Mouse (Mus musculus): ENCODE data around the gene Rbck1. TPM values are rescaled to one million over a fixed set of nuclear protein-coding genes. Genes with fewer than 3 reads are reported as not detected.
"Not testable (repeated sequence)": the region's sequence is repeated elsewhere in the genome, so short reads cannot be mapped to it uniquely, and the experiment has no call there.

The Rbck1 gene
- polyA plus RNA-seq, 1 experiment from 2014 or later = 86.0 TPM

DNA sequence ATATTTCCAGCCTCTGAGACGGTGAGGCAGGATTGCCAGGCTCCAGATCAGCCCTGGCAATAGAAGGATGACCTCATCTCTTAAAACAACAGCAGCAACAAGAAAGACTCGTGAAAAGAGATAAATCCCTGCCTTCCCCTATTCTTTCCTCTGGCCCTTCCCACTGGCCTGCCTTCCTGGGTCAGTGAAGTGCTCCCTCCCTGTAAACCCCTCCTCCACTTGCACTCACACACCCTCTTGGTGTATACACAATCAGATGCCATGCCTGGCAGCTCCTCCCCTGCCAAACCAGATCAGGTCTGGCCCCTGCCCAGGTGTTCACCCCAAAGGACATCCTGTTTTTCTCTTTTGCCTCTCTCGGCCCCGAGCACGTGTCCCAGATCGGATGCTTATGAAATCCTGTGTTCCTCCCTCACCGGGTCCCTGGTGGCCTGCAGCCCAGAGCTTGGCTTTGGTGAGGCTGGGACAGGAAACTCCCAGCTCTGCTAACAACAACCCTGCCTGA lies 27.9 kb upstream of the Rbck1 start:
- H3K9me3 ChIP-seq = no peaks in the 10 kb centered on the region
- H3K9ac ChIP-seq = no peak overlapping the region
- H3K4me1 ChIP-seq = no peaks in the 10 kb centered on the region
- H3K4me2 ChIP-seq (replicated peaks) = no peak overlapping the region
- no peak overlapping the region for H3K4me3 ChIP-seq
- no peaks in the 10 kb centered on the region for H3K36me3 ChIP-seq
- 56% methylated on average over 7 of the region's 7 CpGs for WGBS
- no peaks in the 10 kb centered on the region for H3K27me3 ChIP-seq
- no peak for ATAC-seq (ENCODE audit: insufficient number of reproducible peaks, insufficient read depth, low FRiP score, low TSS enrichment)
- no peak overlapping the region for H3K27ac ChIP-seq

DNA sequence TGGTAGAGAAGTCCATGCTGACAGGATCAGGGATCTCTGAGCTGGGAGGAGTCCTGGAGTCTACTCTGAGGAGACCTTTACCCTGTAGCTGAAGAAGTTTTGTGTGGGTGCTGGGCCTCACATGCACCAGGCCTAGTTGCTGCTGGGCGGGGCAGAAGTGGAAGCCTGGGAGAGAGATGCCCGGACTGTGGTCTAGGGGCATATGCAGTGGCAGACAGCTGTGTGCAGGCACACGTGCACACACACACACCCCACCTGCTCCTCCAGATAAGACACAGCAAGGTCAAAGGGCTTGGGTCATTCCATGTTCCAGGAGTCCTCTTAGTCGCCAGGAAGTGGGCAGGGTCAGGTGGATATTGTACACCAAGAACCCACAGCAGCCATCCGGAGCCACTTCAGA lies 27.2 kb upstream of the Rbck1 start:
- ATAC-seq (ENCODE audit: insufficient number of reproducible peaks, insufficient read depth, low FRiP score, low TSS enrichment) = no peak
- no peak overlapping the region for H3K4me2 ChIP-seq (replicated peaks)
- no peaks in the 10 kb centered on the region for H3K36me3 ChIP-seq
- H3K27ac ChIP-seq = no peak overlapping the region
- WGBS = 72% methylated on average over 5 of the region's 5 CpGs
- H3K27me3 ChIP-seq = no peaks in the 10 kb centered on the region
- no peaks in the 10 kb centered on the region for H3K9me3 ChIP-seq
- H3K9ac ChIP-seq = no peak overlapping the region
- no peak overlapping the region for H3K4me3 ChIP-seq
- no peaks in the 10 kb centered on the region for H3K4me1 ChIP-seq

DNA sequence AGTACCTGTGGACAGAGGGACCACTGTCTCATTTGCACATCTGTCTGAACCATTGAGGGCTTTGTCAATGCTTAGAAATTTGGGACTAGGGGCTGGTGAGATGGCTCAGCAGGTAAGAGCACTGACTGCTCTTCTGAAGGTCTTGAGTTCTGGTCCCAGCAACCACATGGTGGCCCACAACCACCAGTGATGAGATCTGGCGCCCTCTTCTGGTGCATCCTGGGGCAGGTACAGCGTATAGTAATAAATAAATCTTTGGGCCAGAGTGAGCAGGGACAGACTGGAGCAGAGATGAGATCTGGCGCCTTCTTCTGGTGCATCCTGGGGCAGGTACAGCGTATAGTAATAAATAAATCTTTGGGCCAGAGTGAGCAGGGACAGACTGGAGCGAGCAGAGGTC lies 26.5 kb upstream of the Rbck1 start:
- not testable (repeated sequence) for H3K4me2 ChIP-seq (replicated peaks); H3K4me1 ChIP-seq; H3K4me3 ChIP-seq; H3K9me3 ChIP-seq; H3K27ac ChIP-seq; H3K36me3 ChIP-seq; H3K27me3 ChIP-seq; H3K9ac ChIP-seq; ATAC-seq (ENCODE audit: insufficient number of reproducible peaks, insufficient read depth, low FRiP score, low TSS enrichment)
- WGBS = 69% methylated on average over 5 of the region's 5 CpGs

DNA sequence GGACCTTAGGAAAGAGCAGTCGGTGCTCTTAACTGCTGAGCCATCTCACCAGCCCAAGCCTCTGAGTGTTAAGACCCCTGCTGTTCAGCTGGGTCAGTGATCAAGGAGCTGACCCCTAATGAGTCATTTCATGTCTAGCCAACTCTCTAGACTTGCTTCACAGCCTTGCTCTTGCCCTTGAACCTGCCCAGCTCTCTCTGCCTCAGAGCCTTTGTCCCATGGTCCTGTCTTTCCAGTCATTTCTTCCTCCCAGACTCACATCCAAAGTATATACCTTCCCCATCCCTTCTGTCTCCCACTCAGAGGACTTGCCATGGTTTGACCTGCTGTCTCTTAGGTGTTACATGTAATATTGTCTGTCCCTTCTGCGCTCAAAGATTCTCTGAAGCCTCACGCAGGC lies 24.8 kb upstream of the Rbck1 start:
- H3K36me3 ChIP-seq = no peaks in the 10 kb centered on the region

DNA sequence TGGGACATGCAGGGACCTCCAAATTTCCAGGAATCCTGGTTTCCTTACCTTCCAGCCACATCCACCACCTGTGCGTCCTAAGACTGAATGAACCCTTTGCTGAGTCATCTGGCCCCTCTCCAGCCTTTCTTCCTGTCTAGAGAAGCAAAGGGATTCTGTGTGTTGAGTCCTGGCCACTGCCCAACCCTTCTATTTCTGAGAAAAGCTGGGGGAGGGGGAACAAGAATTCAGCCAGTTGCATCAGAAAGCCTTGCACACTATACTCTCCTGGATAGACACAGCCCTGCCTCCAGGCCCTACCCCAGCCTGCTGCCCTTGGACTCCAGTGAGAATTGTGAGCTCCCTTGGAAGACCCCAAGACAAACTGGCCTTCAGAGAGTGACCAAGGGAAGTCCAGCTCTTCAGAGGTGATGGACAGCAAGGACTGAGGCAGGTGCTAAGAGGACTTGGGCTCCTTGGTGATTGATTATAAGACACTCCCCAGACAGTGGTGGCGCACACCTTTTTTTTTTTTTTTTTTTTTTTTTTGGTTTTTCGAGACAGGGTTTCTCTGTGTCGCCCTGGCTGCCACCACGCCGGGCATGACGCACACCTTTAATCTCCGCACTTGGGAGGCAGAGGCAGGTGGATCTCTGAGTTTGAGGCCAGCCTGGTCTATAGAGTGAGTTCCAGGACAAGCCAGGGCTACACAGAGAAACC lies 17.5 kb upstream of the Rbck1 start:
- Histone ChIP-seq H3K9ac (no peak overlapping the region), H3K4me2 (replicated peaks) (no peak overlapping the region), H3K9me3 (no peaks in the 10 kb centered on the region), H3K4me1 (no peaks in the 10 kb centered on the region), H3K36me3 (no peaks in the 10 kb centered on the region), H3K4me3 (no peak overlapping the region), H3K27me3 (peaks cover 6% of the 10 kb centered on the region; the same call in 1 of the 2 replicates), H3K27ac (no peak overlapping the region)
- no peak for ATAC-seq (ENCODE audit: insufficient number of reproducible peaks, insufficient read depth, low FRiP score, low TSS enrichment)
- 93% methylated on average over 8 of the region's 8 CpGs for WGBS

More for the DNA sequence above, 24.8 kb upstream of the Rbck1 start:
- Histone ChIP-seq H3K4me2 (replicated peaks) (no peak overlapping the region), H3K9ac (no peak overlapping the region), H3K4me1 (no peaks in the 10 kb centered on the region), H3K9me3 (no peaks in the 10 kb centered on the region), H3K27me3 (no peaks in the 10 kb centered on the region), H3K27ac (no peak overlapping the region), H3K4me3 (no peak overlapping the region)
- ATAC-seq (ENCODE audit: insufficient number of reproducible peaks, insufficient read depth, low FRiP score, low TSS enrichment) = no peak
- 86% methylated on average over 3 of the region's 3 CpGs for WGBS

DNA sequence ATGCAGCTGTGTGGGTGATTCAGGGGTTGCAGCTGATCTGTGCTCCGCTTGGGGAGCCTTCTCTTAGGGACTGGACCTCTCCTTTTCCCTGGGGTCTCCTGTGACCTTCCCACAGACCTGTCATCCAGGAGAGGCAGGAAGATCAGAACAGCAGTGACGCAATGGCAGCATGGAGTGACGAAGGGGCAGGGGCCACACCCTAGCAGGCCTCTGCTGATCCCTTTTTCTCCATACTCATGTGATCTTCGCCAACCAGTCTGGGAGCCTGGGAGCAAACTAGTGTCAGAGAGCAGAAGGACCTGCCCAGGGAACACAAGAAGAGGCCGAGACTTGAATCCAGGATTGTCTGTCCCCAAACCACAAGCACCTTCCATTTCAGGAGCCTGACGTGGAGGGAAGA lies 16.8 kb upstream of the Rbck1 start:
- H3K9ac ChIP-seq = no peak overlapping the region
- WGBS = 76% methylated on average over 6 of the region's 6 CpGs
- peaks cover 4% of the 10 kb centered on the region; the same call in 1 of the 2 replicates for H3K4me1 ChIP-seq
- H3K27ac ChIP-seq = no peak overlapping the region
- H3K9me3 ChIP-seq = no peaks in the 10 kb centered on the region
- no peaks in the 10 kb centered on the region for H3K36me3 ChIP-seq
- no peak for ATAC-seq (ENCODE audit: insufficient number of reproducible peaks, insufficient read depth, low FRiP score, low TSS enrichment)
- H3K4me2 ChIP-seq (replicated peaks) = no peak overlapping the region
- H3K4me3 ChIP-seq = no peak overlapping the region
- H3K27me3 ChIP-seq = peaks cover 13% of the 10 kb centered on the region; the same call in 1 of the 2 replicates

DNA sequence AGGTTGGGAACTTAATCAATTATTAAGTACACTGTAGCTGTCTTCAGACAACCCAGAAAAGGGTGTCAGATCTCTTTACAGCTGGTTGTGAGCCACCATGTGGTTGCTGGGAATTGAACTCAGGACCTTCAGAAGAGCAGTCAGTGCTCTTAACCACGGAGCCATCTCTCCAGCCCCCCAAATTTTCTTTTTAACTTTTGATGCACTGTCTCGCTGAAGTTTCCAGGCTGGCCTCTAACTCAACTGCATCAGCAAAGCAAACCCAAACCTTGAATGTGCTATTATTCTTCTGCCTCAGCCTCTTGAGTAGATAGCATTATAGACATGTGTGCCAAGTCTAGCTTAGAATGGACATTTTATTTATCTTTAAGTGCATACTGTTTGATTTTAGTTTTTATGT lies 15.3 kb upstream of the Rbck1 start:
- ATAC-seq (ENCODE audit: insufficient number of reproducible peaks, insufficient read depth, low FRiP score, low TSS enrichment) = no peak
- 74% methylated on average over 2 of the region's 2 CpGs for WGBS
- no peak overlapping the region for H3K4me3 ChIP-seq
- no peaks in the 10 kb centered on the region for H3K9me3 ChIP-seq
- peaks cover 20% of the 10 kb centered on the region for H3K27me3 ChIP-seq
- no peak overlapping the region for H3K4me2 ChIP-seq (replicated peaks)
- no peak overlapping the region for H3K27ac ChIP-seq
- peaks cover 4% of the 10 kb centered on the region; the same call in 1 of the 2 replicates for H3K4me1 ChIP-seq
- H3K9ac ChIP-seq = no peak overlapping the region
- H3K36me3 ChIP-seq = no peaks in the 10 kb centered on the region

DNA sequence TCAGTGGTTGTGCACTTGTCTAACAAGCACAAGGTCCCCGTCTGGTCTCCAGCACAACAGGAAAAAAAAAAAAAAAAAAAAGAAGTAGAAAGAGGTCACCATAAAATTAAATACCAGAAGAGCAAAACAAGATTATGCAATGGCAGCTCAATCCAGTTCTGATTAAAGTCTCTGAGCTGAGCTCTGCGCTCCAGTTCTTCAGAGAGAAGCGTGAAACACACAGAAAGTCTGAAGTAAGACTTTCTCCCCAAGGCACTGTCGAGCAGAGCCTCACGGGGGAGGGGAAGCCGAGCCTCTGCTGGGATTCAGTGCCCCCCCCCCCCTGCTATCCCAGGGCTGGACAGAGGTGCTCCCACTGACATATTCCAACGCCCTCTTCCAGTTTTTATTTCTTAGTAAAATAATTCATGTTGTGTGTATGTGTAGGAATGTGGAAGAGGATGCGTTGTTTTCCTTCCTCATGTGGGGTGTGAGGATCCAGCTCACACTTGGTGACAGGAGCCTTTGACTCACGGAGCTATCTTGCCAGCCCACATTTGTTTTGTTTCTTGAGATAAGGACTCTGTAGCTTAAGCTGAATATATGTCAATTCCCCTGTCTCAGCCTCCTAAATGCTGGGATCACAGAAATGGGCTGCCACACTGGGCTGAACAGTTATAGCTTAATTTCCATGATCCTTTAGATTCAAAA lies 14.5 kb upstream of the Rbck1 start:
- Histone ChIP-seq H3K4me3 (no peak overlapping the region), H3K4me2 (replicated peaks) (no peak overlapping the region), H3K9ac (no peak overlapping the region), H3K9me3 (no peaks in the 10 kb centered on the region), H3K4me1 (peaks cover 4% of the 10 kb centered on the region; the same call in 1 of the 2 replicates), H3K36me3 (no peaks in the 10 kb centered on the region), H3K27ac (no peak overlapping the region), H3K27me3 (peaks cover 25% of the 10 kb centered on the region)
- no peak for ATAC-seq (ENCODE audit: insufficient number of reproducible peaks, insufficient read depth, low FRiP score, low TSS enrichment)
- 33% methylated on average over 9 of the region's 9 CpGs for WGBS

DNA sequence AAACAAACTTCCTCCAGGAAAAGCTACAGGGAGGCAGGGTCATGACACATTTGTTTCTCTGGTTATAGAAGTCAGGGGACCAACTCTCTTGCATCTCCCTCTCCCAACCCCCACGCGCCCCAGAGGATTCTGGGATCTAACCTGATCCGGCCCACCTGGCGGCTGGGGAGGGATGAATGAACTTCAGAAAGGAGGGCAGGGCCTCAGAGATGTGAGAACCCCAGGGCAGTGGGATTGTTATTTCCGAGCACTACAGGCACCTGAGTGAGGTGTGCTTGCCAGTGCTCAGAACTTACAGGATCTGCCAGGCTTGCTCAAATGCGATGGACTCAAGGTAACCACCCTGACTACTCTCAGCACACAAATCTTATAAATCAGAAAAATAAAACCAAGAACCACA lies 12.9 kb upstream of the Rbck1 start:
- H3K9ac ChIP-seq = no peak overlapping the region
- H3K36me3 ChIP-seq = no peaks in the 10 kb centered on the region
- H3K27ac ChIP-seq = no peak overlapping the region
- peaks cover 25% of the 10 kb centered on the region for H3K27me3 ChIP-seq
- no peak overlapping the region for H3K4me3 ChIP-seq
- no peak for ATAC-seq (ENCODE audit: insufficient number of reproducible peaks, insufficient read depth, low FRiP score, low TSS enrichment)
- peaks cover 4% of the 10 kb centered on the region; the same call in 1 of the 2 replicates for H3K4me1 ChIP-seq
- 58% methylated on average over 6 of the region's 6 CpGs for WGBS
- H3K9me3 ChIP-seq = no peaks in the 10 kb centered on the region
- no peak overlapping the region for H3K4me2 ChIP-seq (replicated peaks)

DNA sequence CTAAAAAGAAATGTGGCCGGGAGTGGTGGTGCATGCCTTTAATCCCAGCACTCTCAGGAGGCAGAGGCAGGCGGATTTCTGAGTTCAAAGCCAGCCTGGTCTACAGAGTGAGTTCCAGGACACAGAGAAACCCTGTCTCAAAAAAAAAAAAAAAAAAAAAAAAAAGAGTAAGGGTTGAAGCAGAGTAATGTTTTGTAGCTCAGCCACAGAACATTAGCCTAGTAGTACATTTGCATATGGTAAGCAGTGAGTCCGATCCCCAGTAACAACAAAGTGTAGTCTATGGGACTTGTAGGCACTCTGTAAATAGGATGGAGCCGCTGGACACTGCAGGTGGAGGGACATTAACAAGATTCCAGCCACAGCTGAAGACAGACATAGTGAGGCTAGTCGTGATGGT lies 12.5 kb upstream of the Rbck1 start:
- H3K9ac ChIP-seq = no peak overlapping the region
- peaks cover 4% of the 10 kb centered on the region; the same call in 1 of the 2 replicates for H3K4me1 ChIP-seq
- WGBS = 57% methylated on average over 5 of the region's 5 CpGs
- no peak overlapping the region for H3K4me3 ChIP-seq
- peaks cover 25% of the 10 kb centered on the region for H3K27me3 ChIP-seq
- H3K36me3 ChIP-seq = no peaks in the 10 kb centered on the region
- H3K27ac ChIP-seq = no peak overlapping the region
- no peaks in the 10 kb centered on the region for H3K9me3 ChIP-seq
- no peak overlapping the region for H3K4me2 ChIP-seq (replicated peaks)
- ATAC-seq (ENCODE audit: insufficient number of reproducible peaks, insufficient read depth, low FRiP score, low TSS enrichment) = no peak

DNA sequence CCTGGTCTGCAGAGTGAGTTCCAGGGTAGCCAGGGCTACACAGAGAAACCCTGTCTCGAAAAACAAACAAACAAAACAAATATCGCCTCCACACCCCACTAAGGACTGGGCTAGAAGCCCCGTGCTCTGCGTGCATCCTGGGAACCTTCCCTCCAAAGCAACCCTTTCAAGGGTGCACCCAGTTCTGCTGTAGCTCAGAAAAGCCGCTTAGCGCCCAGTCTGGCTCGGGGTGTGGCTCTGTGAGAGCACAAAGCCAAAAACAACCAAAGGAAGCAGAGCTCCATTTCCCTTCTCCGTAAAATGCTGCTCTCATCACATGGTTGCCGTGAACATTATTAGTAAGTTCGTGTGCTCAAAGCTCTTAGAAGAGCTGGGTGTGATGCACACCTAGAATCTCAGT lies 11.9 kb upstream of the Rbck1 start:
- no peaks in the 10 kb centered on the region for H3K9me3 ChIP-seq
- H3K4me3 ChIP-seq = peak overlapping the region; percentile 51
- H3K4me2 ChIP-seq (replicated peaks) = peak overlapping the region; percentile 91
- no peak overlapping the region for H3K27ac ChIP-seq
- H3K9ac ChIP-seq = peak overlapping the region; percentile 58
- H3K36me3 ChIP-seq = no peaks in the 10 kb centered on the region
- H3K4me1 ChIP-seq = peaks cover 4% of the 10 kb centered on the region; the same call in 1 of the 2 replicates
- no peak for ATAC-seq (ENCODE audit: insufficient number of reproducible peaks, insufficient read depth, low FRiP score, low TSS enrichment)
- peaks cover 25% of the 10 kb centered on the region for H3K27me3 ChIP-seq
- WGBS = 13% methylated on average over 10 of the region's 10 CpGs

All from embryonic facial prominence, embryonic 12.5 days (tissue).